Mouse (Mus musculus) thymus, adult 2 months (tissue): ENCODE measurements around the gene Rps17. TPM values are rescaled to one million over a fixed set of nuclear protein-coding genes. Genes with fewer than 3 reads are reported as not detected.

ENCODE experiments used
- DNase-seq: peaks from one replicate; pipeline ENCODE4 v3.0.0; 2021
- H3K27ac ChIP-seq: fragments of 200-500 bp; 2 replicates; pipeline ENCODE4 v1.5.1; 2012; ENCODE audit warnings: low read length, control low read depth; ENCODE audit not compliant: control insufficient read depth, insufficient read depth
- H3K27me3 ChIP-seq: fragments of 200-500 bp; 2 replicates; pipeline ENCODE4 v1.6.1; 2012; ENCODE audit warnings: mild to moderate bottlenecking, low read length, moderate library complexity, mixed read lengths; ENCODE audit not compliant: control insufficient read depth, insufficient read depth
- H3K36me3 ChIP-seq: fragments of 200-500 bp; 2 replicates; pipeline ENCODE4 v1.6.1; 2012; ENCODE audit warnings: mild to moderate bottlenecking, low read length, moderate library complexity; ENCODE audit not compliant: control insufficient read depth, insufficient read depth
- H3K4me1 ChIP-seq: fragments of 200-500 bp; replicated peaks from 2 replicates; pipeline ENCODE4 v1.6.1; 2012; ENCODE audit warnings: low read length; ENCODE audit not compliant: control insufficient read depth, insufficient read depth
- H3K4me3 ChIP-seq: fragments of 200-500 bp; 2 replicates; pipeline ENCODE4 v1.5.1; 2012; ENCODE audit warnings: mild to moderate bottlenecking, low read length, control low read depth, moderate library complexity; ENCODE audit not compliant: control insufficient read depth, insufficient read depth
- CTCF ChIP-seq: fragments of 200-500 bp; IDR thresholded peaks from 2 replicates; pipeline ENCODE4 v1.5.1; 2012; ENCODE audit warnings: mild to moderate bottlenecking, control low read depth, low read length, moderate library complexity, borderline replicate concordance; ENCODE audit not compliant: control insufficient read depth, poor library complexity, insufficient read depth; ENCODE audit errors: extremely low read depth
- POLR2A ChIP-seq: fragments of 200-500 bp; IDR thresholded peaks from 2 replicates; pipeline ENCODE4 v1.6.1; 2012; ENCODE audit warnings: mild to moderate bottlenecking, low read length, control low read depth, moderate library complexity; ENCODE audit not compliant: control insufficient read depth, poor library complexity, insufficient read depth; ENCODE audit errors: extremely low read depth
- WGBS: fragments of 180-500 bp; shearing (Covaris S2); methylation state at CpG from one replicate; pipeline ENCODE4 v1.1.7; 2018; 5-methylcytosine and 5-hydroxymethylcytosine counted together
- polyA plus RNA-seq: library from polyadenylated mRNA; depleted of rRNA; stranded (reverse); fragments of >200 nt; gene quantifications from 2 replicates; pipeline ENCODE4 v1.2.3, GENCODE M21; 2012

Rps17 gene
- polyA plus RNA-seq, 1 experiment: 1,758 TPM

DNA sequence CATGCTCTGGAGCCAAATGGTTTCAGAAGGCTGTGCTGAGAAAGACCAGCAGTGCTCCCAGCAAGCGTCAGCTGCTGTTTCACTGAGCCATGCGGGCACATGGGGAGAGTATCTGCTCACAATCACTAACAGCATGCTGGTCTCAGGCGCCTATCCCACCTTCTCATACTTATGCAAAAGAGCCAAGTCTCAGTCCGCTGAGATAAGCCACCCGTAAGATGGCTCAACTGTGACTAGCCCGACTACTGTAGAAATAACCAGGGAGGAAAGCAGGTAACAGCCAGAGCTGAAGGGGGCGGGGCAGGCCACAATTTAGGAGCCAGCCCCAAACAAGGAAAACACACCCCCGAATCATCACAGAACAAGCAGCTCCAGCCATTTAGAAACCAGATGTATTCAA lies 1.7 kb downstream of the Rps17 start:
- TF ChIP-seq POLR2A (no peak), CTCF (no peak)
- no peak overlapping the region for H3K27ac ChIP-seq
- peaks cover 23% of the 10 kb centered on the region for H3K36me3 ChIP-seq
- H3K4me3 ChIP-seq: peak overlapping the region; percentile 96; the same call in 1 of the 2 replicates
- peaks cover 19% of the 10 kb centered on the region for H3K4me1 ChIP-seq
- no peak for DNase-seq
- no peaks in the 10 kb centered on the region for H3K27me3 ChIP-seq
- WGBS: 62% methylated on average over 8 of the region's 8 CpGs

DNA sequence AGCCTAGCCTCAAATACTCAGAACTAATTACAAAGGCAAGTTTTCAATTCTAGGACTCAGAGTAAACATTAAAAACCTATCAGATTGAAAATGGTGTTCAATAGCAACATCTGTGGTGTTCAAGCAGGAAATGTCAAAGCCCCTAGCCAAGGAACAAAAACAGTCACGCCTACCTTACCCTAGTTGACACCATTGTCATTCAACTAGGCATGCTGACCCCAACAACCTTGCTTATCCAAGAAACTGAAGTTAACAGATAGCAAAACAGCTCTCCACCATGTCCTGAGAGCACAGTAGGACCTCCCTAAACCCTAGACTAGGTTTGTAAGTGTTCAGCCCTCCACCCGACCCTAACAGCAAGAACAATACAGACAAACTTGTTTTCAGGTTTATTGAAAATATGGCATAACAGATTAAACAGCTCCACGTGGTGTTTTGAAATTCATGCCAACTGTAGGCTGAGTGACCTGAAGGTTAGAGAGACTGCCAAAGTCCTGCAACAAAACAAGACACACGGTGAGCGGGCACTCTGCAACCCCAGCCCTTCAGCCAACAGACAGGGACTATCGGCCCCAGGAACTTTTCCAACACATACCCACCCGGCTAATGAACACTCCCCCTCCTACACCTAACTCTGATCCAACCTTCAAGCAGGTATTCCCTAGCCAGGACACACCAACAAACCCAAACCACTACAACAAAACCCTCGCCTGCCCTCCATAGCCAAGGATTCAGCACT lies 2.5 kb downstream of the Rps17 start:
- Histone ChIP-seq H3K4me3 (no peak overlapping the region), H3K27ac (no peak overlapping the region), H3K4me1 (peaks cover 16% of the 10 kb centered on the region), H3K27me3 (no peaks in the 10 kb centered on the region), H3K36me3 (peaks cover 23% of the 10 kb centered on the region)
- 78% methylated on average over 8 of the region's 8 CpGs for WGBS
- TF ChIP-seq CTCF (no peak), POLR2A (no peak)
- DNase-seq: no peak

DNA sequence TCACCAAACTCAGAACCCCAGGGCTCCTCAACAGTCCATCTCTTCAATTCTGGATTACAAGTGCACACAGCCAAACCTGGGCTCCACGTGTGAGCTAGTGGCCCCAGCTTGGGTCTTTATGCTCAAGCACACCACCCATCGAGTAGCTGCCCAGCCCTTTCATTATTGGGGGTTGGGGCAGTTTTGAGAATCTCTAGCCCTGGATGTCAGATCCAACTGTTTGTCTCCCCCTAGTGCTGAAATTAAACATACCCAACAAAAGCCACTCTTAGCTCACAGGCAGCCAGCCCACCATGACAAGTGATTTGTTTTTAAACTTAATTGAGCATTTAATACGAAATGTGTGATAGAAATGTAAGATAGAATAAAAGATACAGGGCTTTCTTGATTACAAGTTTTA lies 3.5 kb downstream of the Rps17 start:
- Histone ChIP-seq H3K4me1 (peaks cover 16% of the 10 kb centered on the region), H3K27me3 (no peaks in the 10 kb centered on the region), H3K4me3 (no peak overlapping the region), H3K27ac (no peak overlapping the region), H3K36me3 (peaks cover 23% of the 10 kb centered on the region)
- 49% methylated on average over 3 of the region's 3 CpGs for WGBS
- TF ChIP-seq POLR2A (no peak), CTCF (0 out of 2 replicates have a peak, but pooled peaks have one; percentile 20)
- no peak for DNase-seq

DNA sequence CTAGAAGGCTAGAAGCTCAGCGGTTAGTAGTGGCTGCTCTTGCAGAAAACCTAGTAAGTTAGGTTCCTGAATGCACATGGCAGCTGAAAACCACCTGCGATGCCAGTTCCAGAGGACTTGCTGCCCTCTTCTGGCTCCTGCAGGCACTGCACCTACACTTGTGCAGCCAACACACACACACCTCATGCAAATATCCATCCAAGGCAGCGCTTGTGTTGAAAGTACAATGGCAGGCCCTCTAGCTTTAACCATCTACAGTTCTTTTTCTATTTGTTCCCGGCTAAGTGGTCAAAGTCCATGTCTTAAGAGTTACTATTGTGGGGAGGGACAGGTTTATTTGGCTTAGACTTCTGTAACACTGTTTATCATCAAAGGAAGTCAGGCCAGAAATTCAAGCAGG lies 5.3 kb downstream of the Rps17 start:
- Histone ChIP-seq H3K4me1 (peaks cover 16% of the 10 kb centered on the region), H3K36me3 (peaks cover 23% of the 10 kb centered on the region), H3K27me3 (no peaks in the 10 kb centered on the region), H3K27ac (no peak overlapping the region), H3K4me3 (no peak overlapping the region)
- DNase-seq: peak; percentile 54
- WGBS: 81% methylated on average over 4 of the region's 4 CpGs
- TF ChIP-seq POLR2A (no peak), CTCF (0 out of 2 replicates have a peak, but pooled peaks have one; percentile 69)

- WGBS: 91% methylated on average over 3 of the region's 3 CpGs
- Histone ChIP-seq H3K27me3 (no peaks in the 10 kb centered on the region), H3K27ac (no peak overlapping the region), H3K4me3 (no peak overlapping the region), H3K36me3 (peaks cover 18% of the 10 kb centered on the region), H3K4me1 (peaks cover 9% of the 10 kb centered on the region)
- no peak for TF ChIP-seq CTCF
- TF ChIP-seq POLR2A: no peak
- no peak for DNase-seq
Measured at GRCm38 (mm10) chr7:81338522-81338873, 6.6 kb downstream of the Rps17 start.

DNA sequence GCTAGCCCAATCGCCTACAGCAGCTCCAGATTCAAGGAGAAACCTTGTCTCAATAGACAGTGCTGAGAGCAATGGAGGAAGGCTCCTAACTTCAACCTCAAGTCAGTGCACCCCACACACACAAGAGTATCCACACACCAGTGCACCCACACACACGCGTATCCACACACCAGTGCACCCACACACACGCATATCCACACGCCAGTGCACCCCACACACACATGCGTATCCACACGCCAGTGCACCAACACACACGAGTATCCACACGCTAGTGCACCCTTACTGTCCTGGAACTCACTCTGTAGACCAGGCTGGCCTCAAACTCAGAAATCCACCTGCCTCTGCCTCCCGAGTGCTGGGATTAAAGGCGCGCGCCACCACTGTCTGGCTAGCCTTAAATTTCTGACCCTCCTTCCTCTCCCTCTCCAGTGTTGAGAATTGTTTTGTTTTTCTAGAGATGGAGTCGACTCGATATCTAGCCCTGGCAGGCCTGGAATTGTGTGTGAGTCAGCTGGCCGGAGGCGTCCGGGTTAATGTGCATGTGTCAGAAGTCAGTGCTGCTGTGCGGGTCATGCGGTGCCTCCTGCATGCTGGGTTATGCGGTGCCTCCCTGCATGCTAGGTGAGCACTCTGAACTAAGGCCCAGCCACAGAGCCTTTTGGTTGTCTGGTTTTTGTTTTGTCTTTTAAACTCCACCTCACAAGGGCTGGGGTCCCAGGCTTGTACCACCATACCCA lies 7.1 kb downstream of the Rps17 start:
- Histone ChIP-seq H3K4me1 (peaks cover 3% of the 10 kb centered on the region), H3K27me3 (no peaks in the 10 kb centered on the region), H3K27ac (no peak overlapping the region), H3K36me3 (peaks cover 12% of the 10 kb centered on the region), H3K4me3 (no peak overlapping the region)
- no peak for DNase-seq
- TF ChIP-seq POLR2A (no peak), CTCF (no peak)
- WGBS: 98% methylated on average over 21 of the region's 21 CpGs
